In the genomic region with DNA sequence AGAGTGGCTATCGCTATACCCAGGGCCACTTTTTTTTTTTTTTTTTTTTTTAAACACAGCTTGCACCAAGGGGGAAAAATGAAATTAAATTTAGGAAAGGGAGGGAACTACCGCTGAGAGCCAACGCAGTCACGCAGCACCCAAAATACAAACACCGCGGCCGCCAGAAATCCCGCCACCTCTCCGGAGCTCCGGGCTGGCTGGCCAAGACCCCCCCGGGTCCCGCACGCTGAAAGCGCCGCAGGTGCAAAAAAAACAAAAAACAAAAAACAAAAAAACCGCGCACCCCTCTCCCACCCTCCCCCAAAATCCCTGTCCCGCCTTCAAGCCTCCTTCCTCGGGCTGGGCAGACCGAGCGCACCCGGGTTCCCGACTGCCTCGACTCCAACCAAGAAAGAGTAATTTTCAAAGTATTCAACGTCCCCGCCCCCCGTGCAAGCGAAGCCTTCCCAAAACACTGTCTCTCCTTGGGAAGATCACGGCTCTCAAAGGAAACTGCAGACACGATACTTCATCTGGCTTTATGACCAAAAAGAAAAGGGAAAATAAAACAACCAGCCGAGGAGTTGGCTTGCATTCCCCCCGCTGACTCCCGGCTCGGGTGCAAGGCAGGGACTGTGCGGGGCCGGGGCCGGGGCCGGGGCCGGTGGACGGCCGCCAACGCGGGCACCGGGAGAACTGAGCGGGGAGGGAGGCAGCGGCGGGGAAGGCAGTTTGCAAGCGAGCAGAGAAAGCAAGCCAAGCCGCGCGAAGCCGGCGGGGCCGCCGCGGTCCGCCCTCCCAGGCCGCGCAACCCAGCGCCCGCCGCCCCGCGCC, we compare ENCODE assay signal across 8 mouse cellular contexts. TPM values are rescaled to one million over a fixed set of nuclear protein-coding genes. Genes with fewer than 3 reads are reported as not detected.
DNase-seq lines count a peak whose midpoint lies in the region; ATAC-seq lines count a peak whose summit lies in the region.

No protein-coding gene starts in this region.

- DNase-seq in CD4-positive, CD25-positive, alpha-beta regulatory T cell, adult 2 months (ENCODE audit: low read depth, low spot score) = peak; percentile 71
- DNase-seq in adipocyte (ENCODE audit: low spot score) = peak; percentile 75
- peak; percentile 66 for DNase-seq in hindbrain, embryonic 11.5 days (ENCODE audit: low spot score)
- DNase-seq in liver = peak; percentile 48
- DNase-seq in neural tube, embryonic 11.5 days (ENCODE audit: low spot score) = peak; percentile 61
- DNase-seq in thymus, postnatal 25 days = peak; percentile 67

- peak overlapping the region; percentile 75 for H3K4me3 ChIP-seq in embryonic facial prominence, embryonic 13.5 days
- peak overlapping the region; percentile 58 for H3K4me3 ChIP-seq in hindbrain, embryonic 11.5 days (ENCODE audit: low read depth, low read length)
- peak overlapping the region; percentile 70 for H3K4me3 ChIP-seq in neural tube, embryonic 11.5 days (ENCODE audit: low read depth, low read length)

- H3K27me3 ChIP-seq in embryonic facial prominence, embryonic 13.5 days = peaks cover 3% of the 10 kb centered on the region; the same call in 1 of the 2 replicates
- H3K27me3 ChIP-seq in hindbrain, embryonic 11.5 days (ENCODE audit: control insufficient read depth, insufficient read depth, low read length) = peaks cover 27% of the 10 kb centered on the region
- peaks cover 22% of the 10 kb centered on the region for H3K27me3 ChIP-seq in neural tube, embryonic 11.5 days (ENCODE audit: control insufficient read depth, insufficient read depth, low read length)

- peak overlapping the region; percentile 92 for H3K4me2 ChIP-seq in embryonic facial prominence, embryonic 13.5 days
- peak overlapping the region; percentile 97 for H3K4me2 ChIP-seq in hindbrain, embryonic 11.5 days (replicated peaks; ENCODE audit: low read depth, low read length)
- peak overlapping the region; percentile 95 for H3K4me2 ChIP-seq in neural tube, embryonic 11.5 days (ENCODE audit: low read depth)

- H3K9ac ChIP-seq in embryonic facial prominence, embryonic 13.5 days = peak overlapping the region; percentile 89
- peak overlapping the region; percentile 67 for H3K9ac ChIP-seq in hindbrain, embryonic 11.5 days (ENCODE audit: low read depth, low read length)
- H3K9ac ChIP-seq in neural tube, embryonic 11.5 days (ENCODE audit: low read length) = peak overlapping the region; percentile 81

- H3K9me3 ChIP-seq in embryonic facial prominence, embryonic 13.5 days = no peaks in the 10 kb centered on the region
- no peaks in the 10 kb centered on the region for H3K9me3 ChIP-seq in hindbrain, embryonic 11.5 days (ENCODE audit: control insufficient read depth, low read length)
- H3K9me3 ChIP-seq in neural tube, embryonic 11.5 days (ENCODE audit: control insufficient read depth, low read length) = no peaks in the 10 kb centered on the region

- ATAC-seq in CD4-positive, CD25-positive, alpha-beta regulatory T cell, adult 4 months = no peak
- no peak for ATAC-seq in embryonic facial prominence, embryonic 13.5 days (ENCODE audit: insufficient number of reproducible peaks, insufficient read depth, low FRiP score, low TSS enrichment, low read depth)
- ATAC-seq in hindbrain, embryonic 11.5 days (ENCODE audit: low FRiP score) = no peak
- ATAC-seq in neural tube, embryonic 11.5 days (ENCODE audit: insufficient read depth, low FRiP score, low TSS enrichment) = no peak

- under 1% methylated on average over 64 of the region's 64 CpGs for WGBS in embryonic facial prominence, embryonic 13.5 days
- WGBS in hindbrain, embryonic 11.5 days = under 1% methylated on average over 63 of the region's 64 CpGs
- under 1% methylated on average over 54 of the region's 64 CpGs for WGBS in neural tube, embryonic 11.5 days

- H3K36me3 ChIP-seq in embryonic facial prominence, embryonic 13.5 days = no peaks in the 10 kb centered on the region
- no peaks in the 10 kb centered on the region for H3K36me3 ChIP-seq in hindbrain, embryonic 11.5 days (ENCODE audit: control insufficient read depth, insufficient read depth, low read length)
- no peaks in the 10 kb centered on the region for H3K36me3 ChIP-seq in neural tube, embryonic 11.5 days (ENCODE audit: control insufficient read depth, insufficient read depth, low read length)

- peak overlapping the region; percentile 98 for H3K27ac ChIP-seq in embryonic facial prominence, embryonic 13.5 days
- H3K27ac ChIP-seq in hindbrain, embryonic 11.5 days (ENCODE audit: low read depth, low read length) = peak overlapping the region; percentile 95; the same call in 1 of the 2 replicates
- H3K27ac ChIP-seq in neural tube, embryonic 11.5 days (ENCODE audit: low read depth, low read length) = peak overlapping the region; percentile 96; the same call in 1 of the 2 replicates

- peaks cover 54% of the 10 kb centered on the region for H3K4me1 ChIP-seq in embryonic facial prominence, embryonic 13.5 days
- peaks cover 6% of the 10 kb centered on the region for H3K4me1 ChIP-seq in hindbrain, embryonic 11.5 days (replicated peaks; ENCODE audit: control insufficient read depth, insufficient read depth, low read length)
- peaks cover 22% of the 10 kb centered on the region for H3K4me1 ChIP-seq in neural tube, embryonic 11.5 days (ENCODE audit: control insufficient read depth, insufficient read depth, low read length)

RNA-seq across cellular contexts. Expression of a gene that starts 0.7 kb away (rescaled TPM):
- polyA plus RNA-seq in CD4-positive, CD25-positive, alpha-beta regulatory T cell, adult 4 months (2017; shearing (Covaris generic)) = not detected
- not detected in 2 replicates for polyA plus RNA-seq in embryonic facial prominence, embryonic 13.5 days (2015; fragmentation: Nextera tagmentation; extraction: Ambion mirVana)
- polyA plus RNA-seq in hindbrain, embryonic 11.5 days (2014; fragmentation: Nextera tagmentation; extraction: Ambion mirVana) = not detected in 2 replicates
- polyA plus RNA-seq in neural tube, embryonic 11.5 days (2014; fragmentation: Nextera tagmentation; extraction: Ambion mirVana) = not detected in 2 replicates

RNA-seq across cellular contexts. Expression of a gene that starts 1.1 kb away (rescaled TPM):
- polyA plus RNA-seq in CD4-positive, CD25-positive, alpha-beta regulatory T cell, adult 4 months (2017; shearing (Covaris generic)) = 10 to 100 TPM in 1 of 2 experiments, 1 to 10 TPM in 1; 6.2 to 23.8 TPM
- 1.8 TPM in 2 replicates for polyA plus RNA-seq in embryonic facial prominence, embryonic 13.5 days (2015; fragmentation: Nextera tagmentation; extraction: Ambion mirVana)
- polyA plus RNA-seq in hindbrain, embryonic 11.5 days (2014; fragmentation: Nextera tagmentation; extraction: Ambion mirVana) = 0.06 and 0.11 TPM in 2 replicates
- 0.14 and 0.16 TPM in 2 replicates for polyA plus RNA-seq in neural tube, embryonic 11.5 days (2014; fragmentation: Nextera tagmentation; extraction: Ambion mirVana)

RNA-seq across cellular contexts. Expression of a gene that starts 55.4 kb away (rescaled TPM):
- under 1 TPM; 0.13 to 0.33 TPM for polyA plus RNA-seq in CD4-positive, CD25-positive, alpha-beta regulatory T cell, adult 4 months (2017; shearing (Covaris generic))
- 0.79 and 2.4 TPM in 2 replicates for polyA plus RNA-seq in embryonic facial prominence, embryonic 13.5 days (2015; fragmentation: Nextera tagmentation; extraction: Ambion mirVana)
- not detected in 2 replicates for polyA plus RNA-seq in hindbrain, embryonic 11.5 days (2014; fragmentation: Nextera tagmentation; extraction: Ambion mirVana)
- not detected in 2 replicates for polyA plus RNA-seq in neural tube, embryonic 11.5 days (2014; fragmentation: Nextera tagmentation; extraction: Ambion mirVana)
